In the genomic region with DNA sequence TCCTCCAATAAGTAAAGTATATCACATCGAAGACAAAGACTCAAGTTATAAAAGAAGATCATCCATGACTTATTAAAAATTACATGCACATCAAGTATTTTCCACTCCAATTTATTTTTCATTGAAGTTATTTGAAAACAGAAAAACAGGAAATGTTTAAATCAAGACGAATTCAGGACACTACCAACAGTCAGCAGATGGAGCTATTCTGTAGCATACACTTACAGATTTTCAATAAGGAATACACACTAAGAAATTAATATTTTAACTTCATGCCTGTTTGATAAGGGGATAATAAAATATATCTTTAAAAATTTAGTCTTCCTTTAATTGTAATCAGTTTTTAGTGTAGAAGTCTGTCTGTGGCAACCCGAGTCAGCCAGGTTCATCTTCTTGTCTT, we compare ENCODE assay signal across 29 mouse cellular contexts.
A peak's percentile ranks its signal among the peaks of the same experiment; 100 is the strongest.
DNase-seq lines count a peak whose midpoint lies in the region; ATAC-seq and TF ChIP-seq lines count a peak whose summit lies in the region.
"Had no signal": no experiment of that assay in that cellular context is flagged by ENCODE, and none has a peak within 500 bp of the region (broad histone marks: within the 10 kb centered on the region; RNA-seq: fewer than 3 reads in every experiment).

No protein-coding gene starts in this region.

- intact Hi-C loops in left cerebral cortex, adult 2 months (cut with DNase I) = no loop called here

- no peaks in the 10 kb centered on the region for H3K36me3 ChIP-seq in forebrain, postnatal 0 days (ENCODE audit: insufficient read depth)
- no peaks in the 10 kb centered on the region for H3K36me3 ChIP-seq in forebrain, embryonic 10.5 days (replicated peaks)
- H3K36me3 ChIP-seq in MEL (ENCODE audit: control insufficient read depth in 1 of 2, insufficient read depth in 2 of 2, low read length in 2 of 2) = no peaks in the 10 kb centered on the region
- H3K36me3 ChIP-seq: embryonic facial prominence, embryonic 10.5 days; embryonic facial prominence, embryonic 13.5 days; heart, embryonic 12.5 days; heart, embryonic 15.5 days; hindbrain, embryonic 10.5 days; hindbrain, embryonic 15.5 days; intestine, embryonic 15.5 days had no signal

- WGBS in forebrain, postnatal 0 days = 73% methylated on average over 3 of the region's 3 CpGs
- WGBS in forebrain, embryonic 10.5 days = 74% methylated on average over 3 of the region's 3 CpGs

- peak; percentile 8; the same call in 1 of the 2 replicates for TF ChIP-seq CTCF in forebrain, postnatal 0 days (IDR thresholded peaks at IDR 0.05; ENCODE audit: low read depth)
- TF ChIP-seq CTCF in left cerebral cortex, adult 2 months (IDR thresholded peaks at IDR 0.05) = peak; percentile 35
- peak in 1 of 3 experiments; percentile 46; a peak in 2 of 6 replicates for TF ChIP-seq CTCF in MEL (IDR thresholded peaks at IDR 0.05 in 2 of 3, conservative IDR thresholded peaks at IDR 0.05 in 1 of 3; ENCODE audit: control insufficient read depth in 1 of 3, insufficient read depth in 1 of 3, low read depth in 2 of 3, low read length in 3 of 3, poor library complexity in 1 of 3, severe bottlenecking in 1 of 3)
- no peak for TF ChIP-seq CTCF in brain, embryonic 14.5 days (IDR thresholded peaks at IDR 0.05; ENCODE audit: borderline replicate concordance, extremely low read depth, insufficient read depth, insufficient read length)

- no peaks in the 10 kb centered on the region for H3K27me3 ChIP-seq in forebrain, postnatal 0 days (ENCODE audit: insufficient read depth, low read length)
- H3K27me3 ChIP-seq in forebrain, embryonic 10.5 days (ENCODE audit: poor library complexity, severe bottlenecking) = no peaks in the 10 kb centered on the region
- no peaks in the 10 kb centered on the region for H3K27me3 ChIP-seq in MEL (ENCODE audit: control insufficient read depth in 1 of 2, insufficient read depth in 2 of 2, low read length in 2 of 2)
- H3K27me3 ChIP-seq: embryonic facial prominence, embryonic 13.5 days; forebrain, embryonic 13.5 days; heart, embryonic 12.5 days; heart, embryonic 15.5 days; hindbrain, embryonic 15.5 days; intestine, embryonic 15.5 days had no signal

- no peak overlapping the region for H3K9ac ChIP-seq in forebrain, postnatal 0 days
- no peak overlapping the region for H3K9ac ChIP-seq in MEL (ENCODE audit: control insufficient read depth, low read depth, low read length, poor library complexity, severe bottlenecking)
- H3K9ac ChIP-seq: embryonic facial prominence, embryonic 13.5 days; forebrain, embryonic 13.5 days; heart, embryonic 12.5 days; heart, embryonic 15.5 days; hindbrain, embryonic 15.5 days; intestine, embryonic 15.5 days had no signal

- H3K4me1 ChIP-seq in forebrain, postnatal 0 days (ENCODE audit: insufficient read depth) = no peaks in the 10 kb centered on the region
- no peaks in the 10 kb centered on the region for H3K4me1 ChIP-seq in forebrain, embryonic 10.5 days
- no peaks in the 10 kb centered on the region for H3K4me1 ChIP-seq in MEL (ENCODE audit: control insufficient read depth in 1 of 2, insufficient read depth in 2 of 2, low read length in 2 of 2)
- H3K4me1 ChIP-seq: embryonic facial prominence, embryonic 10.5 days; embryonic facial prominence, embryonic 13.5 days; forebrain, embryonic 13.5 days; heart, embryonic 12.5 days; heart, embryonic 15.5 days; hindbrain, embryonic 10.5 days; hindbrain, embryonic 15.5 days; intestine, embryonic 15.5 days had no signal

- H3K27ac ChIP-seq in forebrain, postnatal 0 days (ENCODE audit: low read depth, low read length) = no peak overlapping the region
- H3K27ac ChIP-seq in forebrain, embryonic 10.5 days = no peak overlapping the region
- H3K27ac ChIP-seq in left cerebral cortex, adult 2 months = no peak overlapping the region
- H3K27ac ChIP-seq in MEL (ENCODE audit: control insufficient read depth, low read depth, low read length) = no peak overlapping the region
- H3K27ac ChIP-seq: embryonic facial prominence, embryonic 10.5 days; embryonic facial prominence, embryonic 13.5 days; forebrain, embryonic 13.5 days; heart, embryonic 15.5 days; hindbrain, embryonic 10.5 days; hindbrain, embryonic 15.5 days; intestine, embryonic 15.5 days had no signal

- no peak overlapping the region for H3K4me2 ChIP-seq in forebrain, postnatal 0 days (ENCODE audit: low read depth)
- H3K4me2 ChIP-seq: embryonic facial prominence, embryonic 13.5 days; forebrain, embryonic 13.5 days; heart, embryonic 12.5 days; heart, embryonic 15.5 days; hindbrain, embryonic 15.5 days; intestine, embryonic 15.5 days had no signal

- no peak overlapping the region for H3K4me3 ChIP-seq in forebrain, postnatal 0 days (ENCODE audit: low read depth, low read length)
- H3K4me3 ChIP-seq in forebrain, embryonic 10.5 days = no peak overlapping the region
- H3K4me3 ChIP-seq in left cerebral cortex, adult 2 months = no peak overlapping the region
- H3K4me3 ChIP-seq in MEL (ENCODE audit: control insufficient read depth in 1 of 2, insufficient read depth in 1 of 2, low read depth in 2 of 2, low read length in 2 of 2) = no peak overlapping the region
- H3K4me3 ChIP-seq: embryonic facial prominence, embryonic 10.5 days; embryonic facial prominence, embryonic 13.5 days; erythroblast, embryonic 14.5 days; forebrain, embryonic 13.5 days; heart, embryonic 12.5 days; heart, embryonic 15.5 days; hindbrain, embryonic 10.5 days; hindbrain, embryonic 15.5 days; intestine, embryonic 15.5 days had no signal

- no peaks in the 10 kb centered on the region for H3K9me3 ChIP-seq in forebrain, postnatal 0 days (ENCODE audit: low read length)
- no peaks in the 10 kb centered on the region for H3K9me3 ChIP-seq in forebrain, embryonic 10.5 days
- no peaks in the 10 kb centered on the region for H3K9me3 ChIP-seq in MEL (replicated peaks; ENCODE audit: insufficient read depth, low read length)
- H3K9me3 ChIP-seq: embryonic facial prominence, embryonic 10.5 days; embryonic facial prominence, embryonic 13.5 days; forebrain, embryonic 13.5 days; heart, embryonic 12.5 days; heart, embryonic 15.5 days; hindbrain, embryonic 10.5 days; hindbrain, embryonic 15.5 days; intestine, embryonic 15.5 days had no signal

- ATAC-seq in forebrain, postnatal 0 days = no peak
- ATAC-seq in activated CD4-positive, CD25-positive, alpha-beta regulatory T cell, adult 4 months = no peak
- ATAC-seq: forebrain, embryonic 13.5 days; intestine, embryonic 15.5 days; Patski had no signal

- TF ChIP-seq RAD21 in MEL (IDR thresholded peaks at IDR 0.05; ENCODE audit: low read depth, low read length) = peak; percentile 63

- TF ChIP-seq POLR2A in MEL (IDR thresholded peaks at IDR 0.05; ENCODE audit: control insufficient read depth in 1 of 2, insufficient read depth in 1 of 2, low read depth in 1 of 2, low read length in 2 of 2, poor library complexity in 1 of 2) = no peak
- TF ChIP-seq POLR2A in brain, embryonic 14.5 days (IDR thresholded peaks at IDR 0.05; ENCODE audit: borderline replicate concordance, extremely low read depth, insufficient read depth, insufficient read length, poor library complexity, severe bottlenecking) = no peak

- no peak for TF ChIP-seq EP300 in MEL (IDR thresholded peaks at IDR 0.05; ENCODE audit: low read depth in 1 of 2, low read length in 2 of 2)

- H3K79me2 ChIP-seq in MEL (ENCODE audit: control insufficient read depth, insufficient read depth, low read length, poor library complexity) = no peaks in the 10 kb centered on the region

- DNase-seq in forebrain, postnatal 0 days = no peak
- no peak for DNase-seq in forebrain, embryonic 10.5 days (ENCODE audit: extremely low spot score, low spot score)
- DNase-seq in left cerebral cortex, adult 2 months (ENCODE audit: extremely low spot score in 1 of 2, low spot score in 2 of 2) = no peak
- no peak for DNase-seq in left cerebral cortex, adult 18-20 months (ENCODE audit: low spot score in 2 of 2)
- peak; percentile 34 for DNase-seq in MEL (ENCODE audit: low read depth, low spot score)
- DNase-seq in brain, embryonic 14.5 days (ENCODE audit: low read depth) = peak; percentile 5
- DNase-seq: adrenal gland, adult 2 months; adrenal gland, postnatal 14 days; cerebellum, adult 18-20 months; cerebellum, adult 9-10 months; cerebellum, postnatal 14 days; gastrocnemius, postnatal 10 days; gastrocnemius, postnatal 36 days; heart, adult 11 months; heart, postnatal 10 days; heart, postnatal 36 days; kidney, adult 11 months; kidney, adult 8-10 months had no signal

TF ChIP-seq in MEL, 35 proteins besides CTCF, POLR2A, EP300 and RAD21:
- TF ChIP-seq SMC3 (IDR thresholded peaks at IDR 0.05; ENCODE audit: low read depth, low read length) = peak; percentile 64
- TF ChIP-seq BHLHE40 (IDR thresholded peaks at IDR 0.05; ENCODE audit: borderline replicate concordance, low read depth, low read length) = no peak
- no peak for TF ChIP-seq USF2 (IDR thresholded peaks at IDR 0.05; ENCODE audit: borderline replicate concordance in 1 of 2, insufficient read depth in 1 of 2, low read depth in 1 of 2, low read length in 2 of 2)
- TF ChIP-seq ZC3H11A (IDR thresholded peaks at IDR 0.05; ENCODE audit: low read depth, low read length) = peak; percentile 55

Comparison
In these comparisons a context has a peak if more than half of its experiments do, and no peak if none do; other contexts are left out.
1. DNase-seq: peak in MEL (single experiment) and brain, embryonic 14.5 days (single experiment); none in forebrain, postnatal 0 days (single experiment), forebrain, embryonic 10.5 days (single experiment), left cerebral cortex, adult 2 months (0 of 2) and left cerebral cortex, adult 18-20 months (0 of 2).